Mouse (Mus musculus) CH12.LX (cell line): ENCODE measurements around the gene Slc47a1. TPM values are rescaled to one million over a fixed set of nuclear protein-coding genes. Genes with fewer than 3 reads are reported as not detected.

Experiments used
- DNase-seq: peaks from one replicate; pipeline ENCODE4 v3.0.0-alpha.2; 2013; ENCODE audit errors: extremely low read depth
- H3K27ac ChIP-seq: 2 replicates; pipeline ENCODE4 v1.5.1; 2012; ENCODE audit warnings: low read depth, mild to moderate bottlenecking, control low read depth, moderate library complexity; ENCODE audit not compliant: insufficient read depth
- H3K27me3 ChIP-seq: replicated peaks from 2 replicates; pipeline ENCODE3; 2012; ENCODE audit warnings: inconsistent platforms
- H3K36me3 ChIP-seq, 2 experiments: replicated peaks in 1 of 2; 2 replicates each; pipeline versions ENCODE3 to v1.6.1; 2012; ENCODE audit warnings: inconsistent platforms in 1 of 2, low read length in 1 of 2, mild to moderate bottlenecking in 1 of 2, mixed read lengths in 1 of 2, moderate library complexity in 1 of 2; ENCODE audit not compliant: control insufficient read depth in 1 of 2, insufficient read depth in 1 of 2
- H3K4me1 ChIP-seq, 2 experiments: 2 replicates each; pipeline ENCODE4 v1.6.1; 2012; ENCODE audit warnings: inconsistent platforms in 1 of 2, moderate library complexity in 1 of 2; ENCODE audit not compliant: insufficient read depth in 2 of 2, control insufficient read depth in 1 of 2
- H3K4me2 ChIP-seq: 2 replicates; pipeline ENCODE4 v1.6.1; 2012; ENCODE audit warnings: low read depth, mild to moderate bottlenecking, control low read depth; ENCODE audit not compliant: poor library complexity, insufficient read depth, severe bottlenecking
- H3K4me3 ChIP-seq, 3 experiments: fragments of 150-350 bp in 1 of 3; sonication (generic) in 1 of 3; replicated peaks in 1 of 3; 2 replicates each; pipeline versions ENCODE3 to v1.5.1; 2011 to 2012; ENCODE audit warnings: low read depth in 2 of 3, low read length in 2 of 3, mild to moderate bottlenecking in 2 of 3, moderate library complexity in 2 of 3, control low read depth in 1 of 3, improper control_type of control experiment in 1 of 3, inconsistent platforms in 1 of 3, mixed read lengths in 1 of 3; ENCODE audit not compliant: poor library complexity in 1 of 3
- H3K79me2 ChIP-seq: replicated peaks from 2 replicates; pipeline ENCODE4 v1.6.1; 2012; ENCODE audit warnings: mild to moderate bottlenecking, moderate library complexity; ENCODE audit not compliant: control insufficient read depth, poor library complexity, insufficient read depth, severe bottlenecking; ENCODE audit errors: extremely low read depth
- H3K9ac ChIP-seq: 2 replicates; pipeline ENCODE4 v1.6.1; 2012; ENCODE audit warnings: low read depth, mild to moderate bottlenecking, control low read depth, moderate library complexity; ENCODE audit not compliant: insufficient read depth
- H3K9me3 ChIP-seq: replicated peaks from 2 replicates; pipeline ENCODE3; 2012; ENCODE audit warnings: low read length, inconsistent platforms, mixed read lengths
- BHLHE40 ChIP-seq: IDR thresholded peaks from 2 replicates; pipeline ENCODE4 v1.6.1; 2011; ENCODE audit warnings: mild to moderate bottlenecking, low read depth, low read length, improper control_type of control experiment
- CTCF ChIP-seq, 2 experiments: IDR thresholded peaks in 1 of 2; conservative IDR thresholded peaks in 1 of 2; 2 replicates each; pipeline ENCODE4 v1.5.1; 2011 to 2012; ENCODE audit warnings: low read depth in 2 of 2, low read length in 2 of 2, improper control_type of control experiment in 1 of 2, inconsistent platforms in 1 of 2, mild to moderate bottlenecking in 1 of 2, moderate library complexity in 1 of 2
- E2F4 ChIP-seq: IDR thresholded peaks from 2 replicates; pipeline ENCODE4 v1.6.1; 2011; ENCODE audit warnings: low read depth, low read length, improper control_type of control experiment; ENCODE audit not compliant: insufficient replicate concordance
- ELF1 ChIP-seq: IDR thresholded peaks from 2 replicates; pipeline ENCODE4 v1.6.1; 2014; ENCODE audit warnings: low read depth, mild to moderate bottlenecking, inconsistent platforms, low read length, improper control_type of control experiment
- EP300 ChIP-seq: IDR thresholded peaks from 2 replicates; pipeline ENCODE4 v1.6.1; 2011; ENCODE audit warnings: low read length, improper control_type of control experiment
- IRF4 ChIP-seq: IDR thresholded peaks from 2 replicates; pipeline ENCODE4 v1.6.1; 2014; ENCODE audit warnings: low read depth, mild to moderate bottlenecking, inconsistent platforms, low read length, improper control_type of control experiment
- JUN ChIP-seq: IDR thresholded peaks from 2 replicates; pipeline ENCODE4 v1.6.1; 2011; ENCODE audit warnings: low read depth, mild to moderate bottlenecking, low read length, improper control_type of control experiment, moderate library complexity; ENCODE audit not compliant: insufficient read depth
- MAFK ChIP-seq: IDR thresholded peaks from 2 replicates; pipeline ENCODE4 v1.6.1; 2011; ENCODE audit warnings: low read length, improper control_type of control experiment; ENCODE audit not compliant: insufficient replicate concordance
- MAZ ChIP-seq: IDR thresholded peaks from 2 replicates; pipeline ENCODE4 v1.6.1; 2012; ENCODE audit warnings: low read depth, mild to moderate bottlenecking, inconsistent platforms, low read length, improper control_type of control experiment, moderate library complexity
- MXI1 ChIP-seq: IDR thresholded peaks from 2 replicates; pipeline ENCODE4 v1.6.1; 2011; ENCODE audit warnings: mild to moderate bottlenecking, low read depth, low read length, improper control_type of control experiment
- PAX5 ChIP-seq: IDR thresholded peaks from 2 replicates; pipeline ENCODE4 v1.6.1; 2012; ENCODE audit warnings: low read length, inconsistent platforms, mixed read lengths
- RAD21 ChIP-seq: IDR thresholded peaks from 2 replicates; pipeline ENCODE4 v1.6.1; 2011; ENCODE audit warnings: low read depth, mild to moderate bottlenecking, low read length, improper control_type of control experiment, moderate library complexity
- SIN3A ChIP-seq: IDR thresholded peaks from 2 replicates; pipeline ENCODE4 v1.6.1; 2012; ENCODE audit warnings: low read length, improper control_type of control experiment, inconsistent platforms
- TCF12 ChIP-seq: IDR thresholded peaks from 2 replicates; pipeline ENCODE4 v1.6.1; 2014; ENCODE audit warnings: low read depth, mild to moderate bottlenecking, inconsistent platforms, low read length, improper control_type of control experiment
- USF1 ChIP-seq: IDR thresholded peaks from 2 replicates; pipeline ENCODE4 v1.6.1; 2014; ENCODE audit warnings: low read depth, mild to moderate bottlenecking, inconsistent platforms, low read length, improper control_type of control experiment
- USF2 ChIP-seq: conservative IDR thresholded peaks from 2 replicates; pipeline ENCODE4 v1.6.1; 2011; ENCODE audit warnings: low read depth, low read length, improper control_type of control experiment
- ZKSCAN1 ChIP-seq: IDR thresholded peaks from 2 replicates; pipeline ENCODE4 v1.6.1; 2012; ENCODE audit warnings: low read depth, inconsistent platforms, low read length, improper control_type of control experiment, borderline replicate concordance
- ZNF384 ChIP-seq: IDR thresholded peaks from 2 replicates; pipeline ENCODE4 v1.6.1; 2012; ENCODE audit warnings: low read depth, low read length, improper control_type of control experiment, inconsistent platforms
- dilution Hi-C: fragments of 300-500 bp; cut with MboI; formaldehyde crosslinking; loops from 2 replicates; pipeline ENCODE4 v1.14.3; 2020; ENCODE audit warnings: low sequenced_read_pairs; ENCODE audit not compliant: extremely low pct_unique_long_range_greater_than_20kb, extremely low pct_ligation_motif_present
- in situ Hi-C: fragments of 300-500 bp; cut with MboI; formaldehyde crosslinking; loops from 3 replicates; pipeline ENCODE4 v1.14.3; 2019; ENCODE audit warnings: low sequenced_read_pairs, low pct_ligation_motif_present, low pct_unique_long_range_greater_than_20kb, mixed read lengths
- polyA plus RNA-seq: library from polyadenylated mRNA; unstranded; fragments of >175 nt; gene quantifications from 2 replicates; pipeline ENCODE4 v1.2.1, GENCODE M21; 2012; ENCODE audit warnings: low read depth; ENCODE audit not compliant: insufficient read length
- total RNA-seq, 2 experiments: library from RNA; depleted of rRNA; stranded (reverse); fragments of 300-350 nt in 1 of 2; fragments of >200 nt in 1 of 2; gene quantifications; 2 replicates each; pipeline ENCODE4 v1.2.3; 2012 to 2014

Gene Slc47a1
- total and polyA plus RNA-seq, 3 experiments, result 24.3 to 46.4 (median 29.3) TPM

GRCm38 (mm10) chr11:61297901-61298300 lies 80.2 kb downstream of the Slc47a1 start:
- dilution Hi-C loops, result no loop called here

GRCm38 (mm10) chr11:61297326-61297725 lies 80.8 kb downstream of the Slc47a1 start:
- H3K4me3 ChIP-seq, result no peak overlapping the region
- TF ChIP-seq CTCF (conservative IDR thresholded peaks at IDR 0.05 in 1 of 2, IDR thresholded peaks at IDR 0.05 in 1 of 2; ENCODE audit: low read depth in 2 of 2, low read length in 2 of 2), result no peak
- TF ChIP-seq BHLHE40, result peak; percentile 2
- TF ChIP-seq, all 38 proteins: peak for 1
- in situ Hi-C loops (no loop called here), dilution Hi-C loops (no loop called here)
- Histone ChIP-seq H3K9me3 (peaks cover 3% of the 10 kb centered on the region), H3K9ac (no peak overlapping the region), H3K36me3 (peaks cover 0 to 3% of the 10 kb centered on the region in 2 experiments), H3K27ac (no peak overlapping the region), H3K79me2 (no peaks in the 10 kb centered on the region), H3K4me2 (no peak overlapping the region), H3K27me3 (peaks cover 2% of the 10 kb centered on the region), H3K4me1 (peaks cover 3 to 19% of the 10 kb centered on the region in 2 experiments; a peak in 3 of 4 replicates)
- DNase-seq, result no peak

More at GRCm38 (mm10) chr11:61297901-61298300, 80.2 kb downstream of the Slc47a1 start:
- H3K36me3 ChIP-seq, result peaks cover 0 to 3% of the 10 kb centered on the region in 2 experiments
- TF ChIP-seq PAX5, result no peak
- TF ChIP-seq BHLHE40, result no peak
- TF ChIP-seq E2F4, result no peak
- TF ChIP-seq TCF12, result no peak
- no peak for TF ChIP-seq MXI1
- no peak for TF ChIP-seq SIN3A
- peaks cover 2% of the 10 kb centered on the region for H3K27me3 ChIP-seq
- in situ Hi-C loops, result no loop called here
- H3K9me3 ChIP-seq, result peaks cover 3% of the 10 kb centered on the region
- H3K4me2 ChIP-seq, result no peak overlapping the region
- DNase-seq, result no peak
- no peak overlapping the region for H3K4me3 ChIP-seq
- peaks cover 3 to 19% of the 10 kb centered on the region in 2 experiments; a peak in 3 of 4 replicates for H3K4me1 ChIP-seq
- no peak overlapping the region for H3K9ac ChIP-seq
- no peaks in the 10 kb centered on the region for H3K79me2 ChIP-seq
- H3K27ac ChIP-seq, result no peak overlapping the region

GRCm38 (mm10) chr11:61296556-61296955 lies 81.6 kb downstream of the Slc47a1 start:
- H3K79me2 ChIP-seq, result no peaks in the 10 kb centered on the region
- no peaks in the 10 kb centered on the region for H3K27me3 ChIP-seq
- H3K9ac ChIP-seq, result no peak overlapping the region
- H3K4me3 ChIP-seq, result no peak overlapping the region
- no peak overlapping the region for H3K27ac ChIP-seq
- no peaks in the 10 kb centered on the region for H3K36me3 ChIP-seq
- H3K4me1 ChIP-seq, result peaks cover 3 to 19% of the 10 kb centered on the region in 2 experiments; a peak in 3 of 4 replicates
- no peak overlapping the region for H3K4me2 ChIP-seq
- in situ Hi-C loops (no loop called here), dilution Hi-C loops (no loop called here)
- TF ChIP-seq RAD21, result no peak
- TF ChIP-seq E2F4, result no peak
- TF ChIP-seq MAFK, result no peak
- TF ChIP-seq PAX5, result no peak
- no peak for TF ChIP-seq CTCF (conservative IDR thresholded peaks at IDR 0.05 in 1 of 2, IDR thresholded peaks at IDR 0.05 in 1 of 2; ENCODE audit: low read depth in 2 of 2, low read length in 2 of 2)
- TF ChIP-seq USF1, result no peak
- no peak for TF ChIP-seq EP300
- TF ChIP-seq ZKSCAN1, result no peak
- TF ChIP-seq IRF4, result no peak
- TF ChIP-seq ELF1, result no peak
- TF ChIP-seq ZNF384, result no peak
- TF ChIP-seq JUN, result no peak
- no peak for TF ChIP-seq USF2
- no peak for TF ChIP-seq MAZ
- no peak for TF ChIP-seq TCF12
- no peak for TF ChIP-seq SIN3A
- no peak for DNase-seq
- peaks cover 3% of the 10 kb centered on the region for H3K9me3 ChIP-seq
